Mouse (Mus musculus) kidney, adult 2 months (tissue): ENCODE results near the gene Xrra1.

Source experiments
- CTCF ChIP-seq: fragments of 200-500 bp; conservative IDR thresholded peaks from 2 replicates; pipeline ENCODE4 v1.5.1; 2011; ENCODE audit warnings: low read depth, mild to moderate bottlenecking, control low read depth, low read length, moderate library complexity, mixed read lengths; ENCODE audit not compliant: insufficient read depth, insufficient read length
- POLR2A ChIP-seq: fragments of 200-500 bp; IDR thresholded peaks from one replicate; pipeline ENCODE4 v1.6.1; 2011; ENCODE audit warnings: low read depth, low read length, control low read depth

GRCm38 (mm10) chr7:99914316-99914715 lies 55.4 kb downstream of the Xrra1 start:
- TF ChIP-seq CTCF (no peak), POLR2A (no peak)
